Mouse (Mus musculus): ENCODE measurements at regions not wholly inside any gene's neighbourhood (a gene's known extent, or its start where the extent isn't known, plus 50 kb on each side); places are given as distances from the start of the nearest gene placed in this dataset.

DNA sequence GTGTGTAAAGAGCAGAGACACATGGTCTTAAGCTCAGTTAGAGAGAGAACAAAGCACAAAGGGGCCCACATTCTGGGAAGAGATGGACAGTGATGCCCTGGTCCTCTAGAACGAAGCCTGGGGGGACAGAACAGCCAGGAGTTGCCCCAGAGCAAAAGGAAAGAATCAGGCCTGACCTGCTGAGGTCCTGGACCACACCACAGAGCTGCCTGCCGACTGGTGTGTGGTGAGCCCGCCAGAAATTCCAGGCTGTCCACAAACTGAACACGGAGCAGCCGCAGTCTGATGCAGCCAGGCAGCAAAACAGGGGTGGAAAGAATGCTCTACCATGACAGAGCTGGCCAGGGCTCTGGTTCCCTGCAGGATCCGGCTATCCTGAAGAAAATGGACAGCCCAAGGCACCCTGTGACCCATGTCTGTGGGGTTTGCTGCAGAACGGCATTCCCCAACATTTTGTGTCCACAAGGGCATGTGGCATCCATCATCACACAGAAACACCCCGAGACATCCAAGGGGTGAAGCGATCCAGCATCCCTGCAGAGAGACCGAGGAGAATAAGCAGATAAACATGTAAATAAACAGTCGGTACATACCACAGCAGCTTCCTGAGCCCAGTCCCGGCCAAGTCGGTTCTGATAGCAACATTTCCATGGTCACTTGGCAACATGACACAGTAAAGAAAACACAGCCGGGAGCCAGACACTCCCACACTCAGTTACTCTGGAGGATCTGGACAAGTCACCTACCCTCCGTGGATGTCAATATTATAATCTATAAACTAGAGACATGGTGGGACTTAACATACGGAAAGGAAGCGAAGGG is 65.3 kb upstream of the Pomp start:
- no peak for DNase-seq (ENCODE audit: low spot score)

- no peak for DNase-seq (ENCODE audit: low spot score)
Measured at GRCm38 (mm10) chr5:147793059-147793458, 67.2 kb upstream of the Pomp start.

GRCm38 (mm10) chr5:147792638-147793037 is 66.8 kb upstream of the Flt1 start:
- no peak for DNase-seq (ENCODE audit: low spot score)

DNA sequence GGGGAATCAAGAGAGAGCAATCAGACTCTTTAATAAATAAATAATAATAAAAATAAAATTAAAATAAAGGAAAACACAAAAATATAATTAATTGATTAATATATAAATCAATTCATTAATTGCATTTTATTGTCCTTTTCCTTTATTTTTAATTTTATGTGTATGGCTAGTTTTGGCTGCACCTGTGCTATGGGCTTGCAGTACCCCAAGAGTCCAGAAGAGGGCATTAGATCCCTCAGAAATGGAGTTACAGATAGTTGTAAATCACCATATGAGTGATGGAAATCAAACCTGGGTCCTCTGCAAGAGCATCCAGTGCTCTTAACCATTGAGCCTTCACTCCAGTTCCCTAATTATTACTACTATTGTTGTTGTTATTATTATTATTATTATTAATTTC is 65.3 kb upstream of the Flt1 start:
- no peak for DNase-seq (ENCODE audit: low spot score)

DNA sequence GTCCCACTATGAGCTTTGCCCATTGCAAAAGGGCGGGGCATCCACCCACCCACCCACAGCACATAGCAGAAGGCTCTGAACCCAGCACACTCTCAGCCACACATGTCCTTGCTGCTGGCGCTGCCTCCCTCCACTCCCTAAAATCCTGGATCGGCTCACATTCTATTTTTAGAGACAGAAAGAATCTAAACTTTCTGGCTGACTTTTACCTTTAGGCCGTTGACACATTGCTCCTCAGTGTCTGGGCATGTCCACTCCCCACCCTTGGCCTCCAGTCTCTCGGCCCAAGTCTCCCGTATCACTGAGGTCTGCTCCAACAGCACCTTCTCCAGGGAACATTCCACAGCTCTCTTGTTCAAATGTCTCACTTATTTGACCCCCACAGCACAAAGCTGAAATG is 62.7 kb upstream of the Flt1 start:
- no peak for DNase-seq (ENCODE audit: low spot score)

DNA sequence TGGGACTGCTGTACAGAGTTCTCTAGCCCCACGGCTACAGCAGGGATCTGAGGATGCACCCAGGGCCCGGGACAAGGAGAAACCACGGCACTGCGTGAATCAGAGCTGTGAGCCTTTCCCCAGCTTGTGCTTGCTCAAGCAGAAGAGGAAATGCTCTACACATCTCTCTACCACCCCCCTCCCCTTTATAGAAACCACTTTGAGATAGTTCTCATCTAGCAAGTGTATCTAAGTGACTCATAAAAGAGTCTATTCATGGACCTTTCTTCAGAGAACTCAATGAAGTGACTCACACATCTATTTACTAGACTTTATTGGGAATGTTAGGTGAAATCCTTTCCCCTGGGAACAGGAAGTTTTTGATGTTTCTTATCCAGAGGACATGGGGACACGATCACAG is 61.0 kb upstream of the Flt1 start:
- DNase-seq (ENCODE audit: low spot score), result no peak

DNA sequence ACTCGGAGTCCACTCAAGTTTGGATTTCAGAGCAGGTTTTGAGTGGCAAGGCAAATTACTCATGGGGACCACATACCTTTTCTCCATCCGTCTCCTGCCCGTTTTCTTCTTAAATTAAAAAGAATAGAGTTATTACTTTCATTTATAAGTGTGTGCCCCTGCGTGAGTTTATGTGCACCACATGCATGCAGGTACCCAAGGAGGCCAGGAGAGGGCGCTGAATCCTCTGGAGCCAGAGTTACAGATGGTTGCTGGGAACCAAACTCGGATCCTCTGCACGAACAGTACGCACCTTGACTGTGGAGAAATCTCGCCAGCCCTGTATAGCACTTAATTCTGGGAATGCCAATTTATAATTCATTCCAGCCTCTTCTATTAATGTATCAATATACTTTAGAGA is 58.3 kb upstream of the Flt1 start:
- no peak for DNase-seq (ENCODE audit: low spot score)

GRCm38 (mm10) chr5:147783476-147783875 is 57.7 kb upstream of the Flt1 start:
- no peak for DNase-seq (ENCODE audit: low spot score)

DNA sequence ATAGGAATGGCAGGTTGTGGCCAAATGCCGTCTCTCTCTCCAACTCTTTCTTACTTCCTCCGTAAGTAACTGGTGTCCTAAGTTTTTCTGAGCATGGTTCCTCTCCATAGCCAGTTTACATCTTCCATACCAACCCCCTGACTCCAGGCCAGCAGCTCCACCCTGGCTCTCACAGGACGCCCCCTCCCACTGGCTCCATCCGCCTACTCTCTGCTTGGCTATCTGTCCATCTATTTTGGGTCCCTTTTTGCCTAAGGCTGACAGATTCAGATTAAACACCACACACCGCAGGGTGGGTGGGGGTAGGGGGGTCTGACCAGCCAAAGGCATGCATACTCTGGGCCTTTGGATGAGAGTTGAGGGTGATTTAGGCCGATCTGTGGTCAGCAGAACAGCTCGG is 57.0 kb upstream of the Flt1 start:
- no peak for DNase-seq (ENCODE audit: low spot score)

- DNase-seq (ENCODE audit: low spot score), result no peak
Measured at GRCm38 (mm10) chr5:147782241-147782681, 56.5 kb upstream of the Flt1 start.

DNA sequence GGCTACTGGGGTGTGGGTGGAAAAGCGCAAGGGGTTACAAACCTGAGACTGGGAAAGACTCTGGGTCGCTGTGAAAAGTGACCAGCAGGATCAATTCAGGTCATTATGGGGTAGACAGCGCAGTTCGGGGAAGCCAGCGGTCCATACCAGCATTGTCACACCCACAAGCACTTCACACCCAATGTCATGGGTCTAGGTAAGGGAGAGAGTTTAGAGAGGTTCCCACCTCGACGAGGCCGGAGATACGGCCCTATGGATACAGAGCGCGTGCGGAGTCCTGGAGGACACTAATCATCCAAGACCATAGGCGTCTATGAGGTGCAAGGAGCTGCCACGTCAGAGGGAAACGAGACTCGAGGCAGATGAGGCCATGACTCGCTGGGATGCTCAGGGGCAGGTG is 55.4 kb upstream of the Flt1 start:
- DNase-seq (ENCODE audit: low spot score), result no peak

DNA sequence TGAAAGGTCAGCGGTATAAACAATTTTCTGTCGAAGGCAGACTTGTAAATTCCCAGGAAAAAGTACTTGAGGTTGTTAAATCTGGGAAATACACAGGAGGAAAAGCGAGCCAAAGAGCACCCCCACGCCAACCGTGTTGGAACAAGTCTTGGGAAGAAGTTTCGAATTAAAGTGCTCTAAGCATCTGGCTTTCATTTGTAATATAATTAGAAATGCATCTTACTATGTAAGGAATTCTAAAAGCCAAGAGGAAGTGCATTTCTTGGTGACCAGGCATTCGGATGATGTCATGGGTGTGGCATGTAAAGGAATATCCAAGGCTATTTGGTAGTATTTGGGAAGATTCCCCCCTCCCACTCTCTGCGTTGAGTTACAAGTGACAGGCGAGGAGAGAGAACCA is 52.7 kb upstream of the Flt1 start:
- peak; percentile 49 for DNase-seq (ENCODE audit: low spot score)
